Mouse (Mus musculus) lung, postnatal 0 days (tissue): ENCODE measurements around the gene Gna11.

ENCODE experiments used
- CTCF ChIP-seq: IDR thresholded peaks from 2 replicates; pipeline ENCODE4 v1.5.1; 2016; ENCODE audit warnings: antibody characterized with exemption, mild to moderate bottlenecking
- EP300 ChIP-seq: IDR thresholded peaks from 2 replicates; pipeline ENCODE4 v1.6.1; 2016; ENCODE audit warnings: antibody characterized with exemption, mild to moderate bottlenecking, control low read depth

DNA sequence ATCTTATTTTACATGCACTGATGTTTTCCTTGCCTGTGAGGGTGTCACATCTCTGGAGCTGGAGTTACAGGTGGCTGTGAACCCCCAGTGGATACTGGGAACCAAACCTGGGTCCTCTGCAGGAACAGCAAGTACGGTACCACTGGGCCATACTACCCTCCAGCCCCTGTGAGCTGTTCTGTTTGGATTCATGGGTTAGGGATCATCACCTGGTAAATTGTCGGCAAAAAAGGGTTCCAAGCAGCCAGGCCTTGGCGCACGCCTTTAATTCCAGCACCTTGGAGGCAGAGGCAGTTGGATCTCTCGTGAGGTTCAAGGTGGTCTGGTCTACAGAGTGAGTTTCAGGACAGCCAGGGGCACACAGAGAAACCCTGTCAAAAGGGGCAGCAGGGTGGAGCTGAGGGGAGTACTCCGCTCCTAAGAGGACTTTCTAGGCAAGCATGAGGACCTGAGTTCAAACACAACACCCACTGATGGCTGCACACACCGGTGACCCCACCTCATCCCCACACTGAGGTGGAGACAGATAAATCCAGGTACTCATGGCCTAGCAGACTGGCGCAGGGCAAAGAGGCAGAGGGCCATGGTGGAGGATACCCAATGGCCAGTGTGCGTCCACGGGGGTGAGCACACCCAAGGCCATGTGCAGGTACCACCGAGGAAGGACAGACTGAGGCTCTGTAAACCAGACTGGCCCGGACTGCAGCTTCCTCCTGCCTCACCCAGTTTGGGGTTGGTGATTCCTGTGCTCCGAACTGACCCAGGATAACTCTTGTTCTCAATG is 2.0 kb upstream of the Gna11 start:
- TF ChIP-seq EP300: no peak
- TF ChIP-seq CTCF: no peak
